Mouse (Mus musculus): ENCODE measurements around the gene Tmigd1. TPM values are rescaled to one million over a fixed set of nuclear protein-coding genes. Genes with fewer than 3 reads are reported as not detected.

Gene Tmigd1
- polyA plus RNA-seq (2014; fragmentation: Nextera tagmentation; extraction: Ambion mirVana) = not detected in 2 replicates

DNA sequence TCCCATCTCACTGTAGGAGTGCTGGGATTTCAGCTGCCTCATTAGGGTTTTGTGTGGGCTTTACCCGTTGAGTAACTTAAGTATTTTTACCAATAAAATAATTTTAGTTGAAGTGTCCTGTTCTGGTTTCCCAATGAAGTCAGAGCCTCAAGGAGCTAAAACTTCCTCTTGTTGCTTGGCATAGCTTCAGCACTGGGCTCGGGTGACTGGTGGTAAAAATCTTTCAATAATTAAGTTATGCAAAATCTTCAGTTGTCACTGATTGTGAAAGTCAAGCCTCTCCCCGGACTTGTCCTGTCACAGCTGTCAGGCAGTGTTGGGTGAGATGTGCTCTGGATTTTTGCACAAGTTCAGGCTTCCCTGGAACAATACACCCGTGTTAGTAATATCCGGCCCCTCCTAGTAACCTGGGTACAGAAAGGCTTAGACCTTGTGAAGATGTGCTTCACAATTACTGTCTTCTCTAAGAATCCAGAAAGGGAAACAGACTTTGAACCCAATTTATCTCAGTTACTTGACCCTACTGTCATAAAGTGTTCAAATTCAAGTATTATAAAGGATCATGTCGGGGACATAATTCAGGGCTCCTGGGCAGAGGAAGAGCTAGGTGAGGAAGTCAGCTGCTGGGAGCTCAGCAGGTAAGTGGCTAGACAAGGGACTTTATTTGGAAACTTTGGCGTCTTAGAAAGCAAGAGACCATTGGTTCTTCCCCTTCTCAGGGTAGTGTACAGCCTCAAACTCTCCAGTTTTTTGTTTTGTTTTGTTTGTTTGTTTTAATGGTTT lies at the start of gene Tmigd1:
Gene Tmigd1, plus strand, starts transcription at position 581 of the 783 bp plus-strand sequence.
- H3K4me3 ChIP-seq (ENCODE audit: low read depth, low read length) = no peak within 1 kb of the TSS
- ATAC-seq (ENCODE audit: insufficient number of reproducible peaks, insufficient read depth, low FRiP score, low read depth) = no peak
- H3K36me3 ChIP-seq (ENCODE audit: control insufficient read depth, insufficient read depth, low read length) = no peaks in the 10 kb centered on the region
- H3K4me2 ChIP-seq (replicated peaks; ENCODE audit: low read depth, low read length) = no peak within 1 kb of the TSS
- no peaks in the 10 kb centered on the region for H3K27me3 ChIP-seq (ENCODE audit: control insufficient read depth, insufficient read depth, low read length)
- WGBS = 75% methylated on average over 7 of the region's 7 CpGs
- peaks cover 14% of the 10 kb centered on the region for H3K4me1 ChIP-seq (ENCODE audit: control insufficient read depth, insufficient read depth, low read length)
- H3K9ac ChIP-seq (replicated peaks; ENCODE audit: low read depth, low read length) = no peak within 1 kb of the TSS
- no peak within 1 kb of the TSS for H3K27ac ChIP-seq (ENCODE audit: low read length)
- H3K9me3 ChIP-seq (ENCODE audit: control insufficient read depth, low read depth, low read length) = no peaks in the 10 kb centered on the region

DNA sequence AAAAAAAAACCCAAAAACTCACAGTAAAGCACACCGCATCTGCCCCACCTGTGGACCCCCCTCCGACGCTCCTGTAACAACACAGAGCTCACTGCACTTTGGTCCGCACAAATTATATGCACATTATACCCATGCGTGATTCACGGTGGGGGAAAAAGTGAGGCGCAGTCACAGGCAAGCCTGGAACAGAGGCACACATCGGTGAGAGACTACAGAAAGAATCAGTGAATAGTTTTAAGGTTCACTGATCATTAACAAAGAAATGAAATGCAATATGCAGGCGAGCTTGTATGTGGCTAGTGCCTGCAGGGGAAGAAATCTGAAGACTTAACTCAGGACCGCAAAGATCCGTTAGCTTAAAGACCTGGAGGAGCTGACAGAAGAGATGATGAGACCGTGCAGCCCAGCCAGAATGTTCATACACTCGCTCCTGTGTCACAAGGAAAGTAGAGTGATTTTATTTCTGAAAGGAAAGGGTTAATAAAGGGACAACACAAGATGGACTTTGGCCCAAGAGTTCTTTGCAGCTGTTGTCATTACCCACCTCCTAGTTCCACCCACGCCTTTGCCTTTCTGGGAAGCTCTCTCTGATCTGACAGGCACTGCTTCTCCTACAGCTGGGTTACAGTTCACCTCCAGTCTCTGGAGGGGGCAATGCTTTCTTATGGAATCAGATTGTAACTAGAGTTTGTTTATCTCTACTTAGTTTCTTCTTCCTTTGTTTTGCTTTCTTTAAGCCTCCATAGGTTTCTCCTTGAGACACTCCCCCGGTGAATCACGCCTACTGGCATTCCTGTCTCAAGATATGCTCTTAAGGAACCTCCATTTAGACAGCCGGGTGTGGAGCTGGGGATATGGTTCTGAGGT lies 47.3 kb upstream of the Tmigd1 start:
- Histone ChIP-seq H3K36me3 (ENCODE audit: control insufficient read depth, insufficient read depth, low read length) (no peaks in the 10 kb centered on the region), H3K4me1 (ENCODE audit: control insufficient read depth, insufficient read depth, low read length) (no peaks in the 10 kb centered on the region), H3K27me3 (ENCODE audit: control insufficient read depth, insufficient read depth, low read length) (no peaks in the 10 kb centered on the region), H3K9ac (replicated peaks; ENCODE audit: low read depth, low read length) (no peak overlapping the region), H3K4me3 (ENCODE audit: low read depth, low read length) (no peak overlapping the region), H3K27ac (ENCODE audit: low read length) (no peak overlapping the region), H3K9me3 (ENCODE audit: control insufficient read depth, low read depth, low read length) (no peaks in the 10 kb centered on the region), H3K4me2 (replicated peaks; ENCODE audit: low read depth, low read length) (no peak overlapping the region)
- 65% methylated on average over 17 of the region's 17 CpGs for WGBS
- 0 out of 2 replicates have a peak, but pooled peaks have one; percentile 33 for ATAC-seq (ENCODE audit: insufficient number of reproducible peaks, insufficient read depth, low FRiP score, low read depth)

DNA sequence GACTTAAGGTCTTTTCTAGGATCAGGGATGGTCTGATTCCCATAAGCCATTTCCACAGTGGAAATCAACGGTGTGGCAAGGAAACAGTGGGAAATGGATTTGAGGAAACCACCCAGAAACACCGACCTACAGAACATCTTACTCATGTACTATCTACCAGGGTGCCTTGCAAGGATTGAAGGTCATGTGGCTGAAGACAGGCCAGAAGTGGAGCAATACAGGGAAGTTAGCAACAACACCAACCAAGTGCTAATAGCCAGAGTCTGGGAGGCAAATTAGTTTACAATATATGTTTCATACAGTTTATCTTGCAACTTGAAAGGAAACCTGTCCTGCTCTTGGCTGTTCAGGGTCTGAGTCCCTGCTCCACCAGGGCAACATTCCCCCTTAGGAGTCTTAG lies 45.4 kb upstream of the Tmigd1 start:
- H3K9ac ChIP-seq (replicated peaks; ENCODE audit: low read depth, low read length) = no peak overlapping the region
- no peaks in the 10 kb centered on the region for H3K9me3 ChIP-seq (ENCODE audit: control insufficient read depth, low read depth, low read length)
- no peaks in the 10 kb centered on the region for H3K27me3 ChIP-seq (ENCODE audit: control insufficient read depth, insufficient read depth, low read length)
- no peak for ATAC-seq (ENCODE audit: insufficient number of reproducible peaks, insufficient read depth, low FRiP score, low read depth)
- no peak overlapping the region for H3K4me3 ChIP-seq (ENCODE audit: low read depth, low read length)
- WGBS = 87% methylated on average over 2 of the region's 2 CpGs
- no peaks in the 10 kb centered on the region for H3K36me3 ChIP-seq (ENCODE audit: control insufficient read depth, insufficient read depth, low read length)
- H3K4me2 ChIP-seq (replicated peaks; ENCODE audit: low read depth, low read length) = no peak overlapping the region
- no peak overlapping the region for H3K27ac ChIP-seq (ENCODE audit: low read length)
- no peaks in the 10 kb centered on the region for H3K4me1 ChIP-seq (ENCODE audit: control insufficient read depth, insufficient read depth, low read length)

DNA sequence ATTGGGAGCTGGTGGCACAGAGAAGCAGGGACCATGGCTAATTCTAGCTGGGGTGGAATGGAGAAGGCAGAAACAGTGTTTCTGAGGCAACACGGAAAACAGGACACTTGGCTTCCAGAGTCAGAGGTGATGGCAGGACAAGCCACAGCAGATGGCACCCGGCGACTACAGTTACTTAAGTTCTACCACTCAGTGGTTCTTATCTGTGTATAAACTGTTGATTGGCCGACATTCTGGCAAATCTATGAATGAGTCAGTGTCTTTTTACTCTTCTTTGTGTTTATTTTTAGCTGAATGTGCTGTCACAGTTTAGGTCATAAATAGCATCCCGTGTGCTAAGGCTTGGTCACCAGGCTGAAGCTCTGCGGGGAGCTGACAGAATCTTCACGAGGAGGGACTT lies 44.8 kb upstream of the Tmigd1 start:
- H3K27me3 ChIP-seq (ENCODE audit: control insufficient read depth, insufficient read depth, low read length) = no peaks in the 10 kb centered on the region
- 69% methylated on average over 7 of the region's 7 CpGs for WGBS
- H3K4me3 ChIP-seq (ENCODE audit: low read depth, low read length) = no peak overlapping the region
- H3K4me2 ChIP-seq (replicated peaks; ENCODE audit: low read depth, low read length) = no peak overlapping the region
- H3K9me3 ChIP-seq (ENCODE audit: control insufficient read depth, low read depth, low read length) = no peaks in the 10 kb centered on the region
- H3K36me3 ChIP-seq (ENCODE audit: control insufficient read depth, insufficient read depth, low read length) = no peaks in the 10 kb centered on the region
- no peak for ATAC-seq (ENCODE audit: insufficient number of reproducible peaks, insufficient read depth, low FRiP score, low read depth)
- no peaks in the 10 kb centered on the region for H3K4me1 ChIP-seq (ENCODE audit: control insufficient read depth, insufficient read depth, low read length)
- no peak overlapping the region for H3K27ac ChIP-seq (ENCODE audit: low read length)
- H3K9ac ChIP-seq (replicated peaks; ENCODE audit: low read depth, low read length) = no peak overlapping the region

DNA sequence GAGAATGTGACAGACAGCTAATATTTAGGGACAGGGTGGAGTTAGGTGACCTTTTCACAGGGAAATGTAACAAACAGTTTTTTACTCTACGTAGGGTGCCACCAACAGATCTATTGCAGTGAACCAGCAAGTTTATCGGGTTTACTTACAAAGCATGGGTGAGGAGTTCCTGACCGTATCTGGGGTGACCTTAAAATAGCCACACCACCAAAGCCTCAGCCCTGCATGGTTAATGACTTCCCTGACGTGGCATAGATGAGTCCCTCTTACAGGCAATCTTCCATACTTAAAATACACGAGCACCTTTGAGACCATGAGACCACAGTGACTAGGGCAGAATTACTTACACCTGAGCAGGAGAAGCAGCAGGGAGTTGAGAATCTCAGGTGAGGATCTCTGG lies 43.2 kb upstream of the Tmigd1 start:
- no peak for ATAC-seq (ENCODE audit: insufficient number of reproducible peaks, insufficient read depth, low FRiP score, low read depth)
- H3K4me2 ChIP-seq (replicated peaks; ENCODE audit: low read depth, low read length) = no peak overlapping the region
- no peaks in the 10 kb centered on the region for H3K36me3 ChIP-seq (ENCODE audit: control insufficient read depth, insufficient read depth, low read length)
- no peaks in the 10 kb centered on the region for H3K9me3 ChIP-seq (ENCODE audit: control insufficient read depth, low read depth, low read length)
- no peaks in the 10 kb centered on the region for H3K27me3 ChIP-seq (ENCODE audit: control insufficient read depth, insufficient read depth, low read length)
- no peak overlapping the region for H3K27ac ChIP-seq (ENCODE audit: low read length)
- 54% methylated on average over 5 of the region's 5 CpGs for WGBS
- no peaks in the 10 kb centered on the region for H3K4me1 ChIP-seq (ENCODE audit: control insufficient read depth, insufficient read depth, low read length)
- no peak overlapping the region for H3K4me3 ChIP-seq (ENCODE audit: low read depth, low read length)
- no peak overlapping the region for H3K9ac ChIP-seq (replicated peaks; ENCODE audit: low read depth, low read length)

- no peak overlapping the region for H3K4me2 ChIP-seq (replicated peaks; ENCODE audit: low read depth, low read length)
- H3K27ac ChIP-seq (ENCODE audit: low read length) = no peak overlapping the region
- H3K4me1 ChIP-seq (ENCODE audit: control insufficient read depth, insufficient read depth, low read length) = no peaks in the 10 kb centered on the region
- no peak for ATAC-seq (ENCODE audit: insufficient number of reproducible peaks, insufficient read depth, low FRiP score, low read depth)
- 62% methylated on average over 5 of the region's 5 CpGs for WGBS
- H3K36me3 ChIP-seq (ENCODE audit: control insufficient read depth, insufficient read depth, low read length) = no peaks in the 10 kb centered on the region
- H3K27me3 ChIP-seq (ENCODE audit: control insufficient read depth, insufficient read depth, low read length) = no peaks in the 10 kb centered on the region
- no peak overlapping the region for H3K4me3 ChIP-seq (ENCODE audit: low read depth, low read length)
- no peaks in the 10 kb centered on the region for H3K9me3 ChIP-seq (ENCODE audit: control insufficient read depth, low read depth, low read length)
- H3K9ac ChIP-seq (replicated peaks; ENCODE audit: low read depth, low read length) = no peak overlapping the region
These were observed 42.7 kb upstream of the Tmigd1 start for GRCm38 (mm10) chr11:76859261-76859660.

GRCm38 (mm10) chr11:76861185-76861584 lies 40.8 kb upstream of the Tmigd1 start:
- H3K36me3 ChIP-seq (ENCODE audit: control insufficient read depth, insufficient read depth, low read length) = no peaks in the 10 kb centered on the region
- 86% methylated on average over 3 of the region's 3 CpGs for WGBS
- no peak overlapping the region for H3K4me2 ChIP-seq (replicated peaks; ENCODE audit: low read depth, low read length)
- no peak overlapping the region for H3K9ac ChIP-seq (replicated peaks; ENCODE audit: low read depth, low read length)
- H3K27me3 ChIP-seq (ENCODE audit: control insufficient read depth, insufficient read depth, low read length) = no peaks in the 10 kb centered on the region
- H3K4me1 ChIP-seq (ENCODE audit: control insufficient read depth, insufficient read depth, low read length) = no peaks in the 10 kb centered on the region
- no peak overlapping the region for H3K27ac ChIP-seq (ENCODE audit: low read length)
- no peaks in the 10 kb centered on the region for H3K9me3 ChIP-seq (ENCODE audit: control insufficient read depth, low read depth, low read length)
- H3K4me3 ChIP-seq (ENCODE audit: low read depth, low read length) = no peak overlapping the region
- ATAC-seq (ENCODE audit: insufficient number of reproducible peaks, insufficient read depth, low FRiP score, low read depth) = no peak

- Histone ChIP-seq H3K4me2 (replicated peaks; ENCODE audit: low read depth, low read length) (no peak overlapping the region), H3K36me3 (ENCODE audit: control insufficient read depth, insufficient read depth, low read length) (no peaks in the 10 kb centered on the region), H3K4me3 (ENCODE audit: low read depth, low read length) (no peak overlapping the region), H3K27me3 (ENCODE audit: control insufficient read depth, insufficient read depth, low read length) (no peaks in the 10 kb centered on the region), H3K27ac (ENCODE audit: low read length) (no peak overlapping the region), H3K9me3 (ENCODE audit: control insufficient read depth, low read depth, low read length) (no peaks in the 10 kb centered on the region), H3K9ac (replicated peaks; ENCODE audit: low read depth, low read length) (no peak overlapping the region), H3K4me1 (ENCODE audit: control insufficient read depth, insufficient read depth, low read length) (0 out of 2 replicates have a peak, but pooled peaks cover 4% of the 10 kb centered on the region)
- no peak for ATAC-seq (ENCODE audit: insufficient number of reproducible peaks, insufficient read depth, low FRiP score, low read depth)
- 63% methylated on average over 11 of the region's 11 CpGs for WGBS
These were observed 29.3 kb upstream of the Tmigd1 start for GRCm38 (mm10) chr11:76872556-76873234.
